ENCODE assay signal across 8 mouse cellular contexts in the genomic region with DNA sequence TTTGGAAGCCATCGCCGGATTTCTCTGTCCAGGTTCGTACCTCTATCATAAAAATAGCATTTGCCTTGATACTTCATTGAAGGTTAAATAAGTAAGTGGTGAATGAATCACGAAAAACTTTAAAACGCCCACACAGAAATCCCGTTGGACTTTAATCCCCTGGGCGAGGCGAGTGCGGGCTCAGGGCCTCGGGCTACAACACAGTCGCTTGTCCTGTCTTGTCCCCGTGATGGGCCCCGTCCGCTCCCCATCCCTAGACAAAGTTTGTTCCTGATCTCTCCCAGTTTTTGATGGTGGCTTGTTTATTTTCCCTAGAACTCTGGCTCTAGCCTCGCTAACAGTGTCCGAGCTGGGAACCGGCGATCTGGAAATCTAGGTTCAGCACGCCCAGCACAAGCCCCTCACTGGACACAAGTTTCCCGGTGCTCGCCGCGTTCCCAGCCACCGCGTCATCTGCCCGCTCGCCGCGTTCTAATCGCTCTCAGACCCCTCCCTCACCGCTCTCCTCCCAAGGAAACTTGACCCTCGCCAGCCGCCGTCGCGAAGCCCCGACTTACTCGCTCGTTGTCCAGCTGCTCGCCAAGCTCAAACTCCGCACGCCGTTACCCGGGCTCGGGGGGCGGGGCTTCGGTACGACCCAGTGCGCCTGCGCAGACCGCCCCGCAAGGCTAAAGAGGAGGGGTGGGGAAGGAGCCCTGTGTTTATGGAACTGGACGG. TPM values are rescaled to one million over a fixed set of nuclear protein-coding genes. Genes with fewer than 3 reads are reported as not detected.
A peak's percentile ranks its signal among the peaks of the same experiment; 100 is the strongest.
DNase-seq lines count a peak whose midpoint lies in the region; ATAC-seq and TF ChIP-seq lines count a peak whose summit lies in the region.

Gene Gss (minus strand): TSS at position 674 of the 717 bp plus-strand sequence.

- H3K27ac ChIP-seq in cortical plate, adult 2 months (ENCODE audit: insufficient read depth, low read length): peak within 1 kb of the TSS; percentile 44; the same call in 1 of the 2 replicates

- peaks cover 11% of the 10 kb centered on the region for H3K36me3 ChIP-seq in megakaryocyte, embryonic 14.5 days (replicated peaks; ENCODE audit: low read length)

- H3K4me3 ChIP-seq in cortical plate, adult 2 months (ENCODE audit: insufficient read depth, low read length): peak within 1 kb of the TSS; percentile 60
- peak within 1 kb of the TSS; percentile 97 for H3K4me3 ChIP-seq in megakaryocyte, embryonic 14.5 days (replicated peaks)

- TF ChIP-seq CTCF in cortical plate, adult 2 months (IDR thresholded peaks at IDR 0.05; ENCODE audit: extremely low read depth, insufficient read depth, low read length): no peak

- peaks cover 5% of the 10 kb centered on the region for H3K4me1 ChIP-seq in cortical plate, adult 2 months (ENCODE audit: control insufficient read depth, insufficient read depth, low read length)
- peaks cover 45% of the 10 kb centered on the region for H3K4me1 ChIP-seq in megakaryocyte, embryonic 14.5 days

- peak; percentile 79 for ATAC-seq in activated CD4-positive, CD25-positive, alpha-beta regulatory T cell, adult 4 months

- DNase-seq in gastrocnemius, adult 8-10 months (ENCODE audit: low spot score in 2 of 2): peak; percentile 99
- peak; percentile 81 for DNase-seq in hindlimb bud, embryonic 11.5 days (ENCODE audit: extremely low spot score, low read depth, low spot score)
- peak; percentile 96 to 97 for DNase-seq in left cerebral cortex, adult 8-10 months (ENCODE audit: low spot score in 2 of 2)
- peak; percentile 98 to 99 for DNase-seq in right cerebral cortex, postnatal 10 days (ENCODE audit: low spot score in 2 of 2)
- peak; percentile 100 for DNase-seq in urinary bladder, postnatal 25 days (ENCODE audit: low spot score)

- peak; percentile 67; the same call in 1 of the 2 replicates for TF ChIP-seq POLR2A in cortical plate, adult 2 months (IDR thresholded peaks at IDR 0.05; ENCODE audit: extremely low read depth, insufficient read depth, low read length)

- H3K27me3 ChIP-seq in megakaryocyte, embryonic 14.5 days (replicated peaks): peaks cover 10% of the 10 kb centered on the region

- H3K9me3 ChIP-seq in megakaryocyte, embryonic 14.5 days: no peaks in the 10 kb centered on the region

RNA-seq across cellular contexts. Expression of gene Gss, which starts in this region (rescaled TPM):
- polyA plus RNA-seq in activated CD4-positive, CD25-positive, alpha-beta regulatory T cell, adult 4 months (2017; shearing (Covaris generic)): 10 to 100 TPM; 13.8 to 15.7 TPM
- 17.2 and 18.4 TPM in 2 replicates for polyA plus RNA-seq in cortical plate, adult 2 months (2012; rRNA removed)
- total RNA-seq in gastrocnemius, adult 8-10 months (2022): 1 to 10 TPM; 5.2 to 6.2 (median 5.6) TPM
- 10 to 100 TPM; 14.6 to 15.7 (median 15.0) TPM for total RNA-seq in left cerebral cortex, adult 8-10 months (2022)
- polyA plus RNA-seq in megakaryocyte, embryonic 14.5 days (2012; ENCODE audit: insufficient read depth, low replicate concordance): 7.9 and 8.8 TPM in 2 replicates

Comparison
In these comparisons a context has a peak if more than half of its experiments do, and no peak if none do; other contexts are left out.
1. Peak in every context shown above with its lines: DNase-seq, ATAC-seq, H3K4me3 ChIP-seq and H3K27ac ChIP-seq.